Mouse (Mus musculus): Measurements from ENCODE around the gene Rnf151. TPM values are rescaled to one million over a fixed set of nuclear protein-coding genes. Genes with fewer than 3 reads are reported as not detected.

Gene Rnf151
- polyA plus RNA-seq, 1 experiment from 2014 or later = 0.22 TPM

- Histone ChIP-seq H3K4me3 (no peak overlapping the region), H3K36me3 (peaks cover 36% of the 10 kb centered on the region), H3K4me1 (replicated peaks) (peaks cover 12% of the 10 kb centered on the region), H3K27me3 (ENCODE audit: insufficient read depth, poor library complexity, severe bottlenecking) (no peaks in the 10 kb centered on the region), H3K9me3 (no peaks in the 10 kb centered on the region), H3K27ac (no peak overlapping the region)
- WGBS = 74% methylated on average over 6 of the region's 6 CpGs
- DNase-seq (ENCODE audit: low spot score) = no peak
These were observed 2.3 kb downstream of the Rnf151 start for GRCm38 (mm10) chr17:24715556-24715955.

GRCm38 (mm10) chr17:24708646-24709045 lies 9.2 kb downstream of the Rnf151 start:
- H3K27me3 ChIP-seq (ENCODE audit: insufficient read depth, poor library complexity, severe bottlenecking) = no peaks in the 10 kb centered on the region
- 43% methylated on average over 2 of the region's 2 CpGs for WGBS
- H3K4me3 ChIP-seq = peak overlapping the region; percentile 93; the same call in 1 of the 2 replicates
- no peak for DNase-seq (ENCODE audit: low spot score)
- peaks cover 21% of the 10 kb centered on the region for H3K36me3 ChIP-seq
- H3K4me1 ChIP-seq (replicated peaks) = peaks cover 16% of the 10 kb centered on the region
- H3K27ac ChIP-seq = no peak overlapping the region
- H3K9me3 ChIP-seq = no peaks in the 10 kb centered on the region

DNA sequence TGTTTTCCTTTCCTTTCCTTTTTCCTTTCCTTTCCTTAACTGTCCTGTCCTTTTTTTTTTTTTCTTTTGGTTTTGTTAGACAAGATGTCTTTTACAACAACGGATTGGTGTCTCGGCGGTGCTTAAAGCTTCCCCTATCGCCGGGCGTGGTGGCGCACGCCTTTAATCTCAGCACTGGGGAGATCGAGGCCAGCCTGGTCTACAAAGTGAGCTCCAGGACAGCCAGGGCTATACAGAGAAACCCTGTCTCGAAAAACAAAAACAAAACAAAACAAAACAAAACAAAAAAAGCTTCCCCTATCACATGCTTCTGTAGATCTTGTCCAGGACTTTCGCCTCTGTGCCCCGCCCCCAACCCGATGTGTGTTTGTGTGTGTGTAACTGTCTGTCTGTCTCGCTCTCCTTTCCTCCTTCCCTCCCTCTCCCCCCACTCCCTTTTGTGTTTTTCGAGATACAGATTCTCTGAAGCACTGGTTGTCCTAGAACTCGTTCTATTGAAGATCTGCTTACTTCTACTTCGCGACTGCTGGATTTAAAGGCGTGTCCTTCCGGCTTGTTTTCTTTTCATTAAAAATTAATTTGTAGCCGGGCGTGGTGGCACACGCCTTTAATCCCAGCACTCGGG lies 9.9 kb downstream of the Rnf151 start:
- peak; percentile 34 for DNase-seq (ENCODE audit: low spot score)
- Histone ChIP-seq H3K36me3 (peaks cover 28% of the 10 kb centered on the region), H3K9me3 (no peaks in the 10 kb centered on the region), H3K27ac (peak overlapping the region; percentile 90), H3K27me3 (ENCODE audit: insufficient read depth, poor library complexity, severe bottlenecking) (no peaks in the 10 kb centered on the region), H3K4me3 (peak overlapping the region; percentile 93), H3K4me1 (replicated peaks) (peaks cover 16% of the 10 kb centered on the region)
- 9% methylated on average over 24 of the region's 24 CpGs for WGBS

GRCm38 (mm10) chr17:24706982-24707800 lies 10.7 kb downstream of the Rnf151 start, which contains the start of gene Tbl3:
Gene Tbl3, minus strand, starts transcription at chr17:24707660.
- H3K4me1 ChIP-seq (replicated peaks) = peaks cover 16% of the 10 kb centered on the region
- H3K36me3 ChIP-seq = peaks cover 36% of the 10 kb centered on the region
- 4% methylated on average over 32 of the region's 32 CpGs for WGBS
- peak within 1 kb of the TSS; percentile 93 for H3K4me3 ChIP-seq
- H3K27ac ChIP-seq = peak within 1 kb of the TSS; percentile 90
- no peaks in the 10 kb centered on the region for H3K9me3 ChIP-seq
- peak; percentile 95 for DNase-seq (ENCODE audit: low spot score)
- H3K27me3 ChIP-seq (ENCODE audit: insufficient read depth, poor library complexity, severe bottlenecking) = no peaks in the 10 kb centered on the region

- Histone ChIP-seq H3K27ac (no peak overlapping the region), H3K4me1 (replicated peaks) (peaks cover 16% of the 10 kb centered on the region), H3K9me3 (no peaks in the 10 kb centered on the region), H3K27me3 (ENCODE audit: insufficient read depth, poor library complexity, severe bottlenecking) (no peaks in the 10 kb centered on the region), H3K4me3 (peak overlapping the region; percentile 93), H3K36me3 (peaks cover 49% of the 10 kb centered on the region)
- no peak for DNase-seq (ENCODE audit: low spot score)
- 92% methylated on average over 3 of the region's 3 CpGs for WGBS
These were observed 12.0 kb downstream of the Rnf151 start for GRCm38 (mm10) chr17:24705821-24706220.

- Histone ChIP-seq H3K4me3 (no peak overlapping the region), H3K4me1 (replicated peaks) (peaks cover 30% of the 10 kb centered on the region), H3K36me3 (peaks cover 65% of the 10 kb centered on the region), H3K27ac (no peak overlapping the region), H3K27me3 (ENCODE audit: insufficient read depth, poor library complexity, severe bottlenecking) (no peaks in the 10 kb centered on the region), H3K9me3 (no peaks in the 10 kb centered on the region)
- WGBS = 94% methylated on average over 9 of the region's 9 CpGs
- no peak for DNase-seq (ENCODE audit: low spot score)
These were observed 16.6 kb downstream of the Rnf151 start for GRCm38 (mm10) chr17:24701251-24701650.

DNA sequence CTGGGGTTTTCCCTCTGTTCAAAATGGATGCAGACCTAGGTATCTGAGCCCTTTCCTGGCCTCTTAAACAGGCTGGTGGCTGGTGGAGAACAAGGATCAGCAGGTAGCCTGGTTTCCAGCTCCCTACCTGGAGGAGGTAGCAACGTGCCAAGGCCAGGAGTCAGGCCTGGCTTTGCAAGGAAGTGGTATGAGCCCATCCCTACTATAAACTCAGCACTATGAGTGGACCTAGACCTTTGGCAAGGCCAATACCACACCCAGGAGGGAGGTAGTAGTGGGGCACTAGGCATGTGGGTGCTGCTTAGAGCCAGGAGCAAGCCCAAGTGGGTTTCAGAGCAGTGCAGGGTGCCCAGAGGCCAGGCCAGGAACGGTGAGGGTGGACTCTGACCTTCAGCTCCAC lies 18.4 kb downstream of the Rnf151 start:
- no peak for DNase-seq (ENCODE audit: low spot score)

GRCm38 (mm10) chr17:24698715-24699114 lies 19.1 kb downstream of the Rnf151 start:
- Histone ChIP-seq H3K4me3 (peak overlapping the region; percentile 3; the same call in 1 of the 2 replicates), H3K27ac (peak overlapping the region; percentile 2; the same call in 1 of the 2 replicates), H3K27me3 (ENCODE audit: insufficient read depth, poor library complexity, severe bottlenecking) (no peaks in the 10 kb centered on the region), H3K36me3 (peaks cover 50% of the 10 kb centered on the region), H3K9me3 (no peaks in the 10 kb centered on the region), H3K4me1 (replicated peaks) (peaks cover 41% of the 10 kb centered on the region)
- 70% methylated on average over 9 of the region's 9 CpGs for WGBS
- DNase-seq (ENCODE audit: low spot score) = no peak

More for the DNA sequence above, 18.4 kb downstream of the Rnf151 start:
- H3K27me3 ChIP-seq (ENCODE audit: insufficient read depth, poor library complexity, severe bottlenecking) = no peaks in the 10 kb centered on the region
- H3K27ac ChIP-seq = no peak overlapping the region
- peaks cover 37% of the 10 kb centered on the region for H3K4me1 ChIP-seq (replicated peaks)
- no peak overlapping the region for H3K4me3 ChIP-seq
- WGBS = 81% methylated on average over 2 of the region's 2 CpGs
- H3K9me3 ChIP-seq = no peaks in the 10 kb centered on the region
- peaks cover 52% of the 10 kb centered on the region for H3K36me3 ChIP-seq

- Histone ChIP-seq H3K27ac (peak overlapping the region; percentile 2; the same call in 1 of the 2 replicates), H3K4me3 (peak overlapping the region; percentile 3; the same call in 1 of the 2 replicates), H3K4me1 (replicated peaks) (peaks cover 41% of the 10 kb centered on the region), H3K36me3 (peaks cover 49% of the 10 kb centered on the region), H3K9me3 (no peaks in the 10 kb centered on the region), H3K27me3 (ENCODE audit: insufficient read depth, poor library complexity, severe bottlenecking) (no peaks in the 10 kb centered on the region)
- 19% methylated on average over 5 of the region's 5 CpGs for WGBS
- DNase-seq (ENCODE audit: low spot score) = no peak
These were observed 19.9 kb downstream of the Rnf151 start for GRCm38 (mm10) chr17:24697985-24698384.

GRCm38 (mm10) chr17:24696011-24696697 lies 21.7 kb downstream of the Rnf151 start, which contains the start of the genes Gfer and Noxo1:
Gene Gfer, minus strand, starts transcription at chr17:24696156.
Gene Noxo1, plus strand, starts transcription at chr17:24696234.
- H3K4me1 ChIP-seq (replicated peaks) = peaks cover 41% of the 10 kb centered on the region
- WGBS = under 1% methylated on average over 76 of the region's 76 CpGs
- peak within 1 kb of the TSS; percentile 86 for H3K4me3 ChIP-seq
- peak within 1 kb of the TSS; percentile 94 for H3K27ac ChIP-seq
- peaks cover 15% of the 10 kb centered on the region for H3K27me3 ChIP-seq (ENCODE audit: insufficient read depth, poor library complexity, severe bottlenecking)
- H3K9me3 ChIP-seq = no peaks in the 10 kb centered on the region
- peak; percentile 89 for DNase-seq (ENCODE audit: low spot score)
- peaks cover 42% of the 10 kb centered on the region for H3K36me3 ChIP-seq

DNA sequence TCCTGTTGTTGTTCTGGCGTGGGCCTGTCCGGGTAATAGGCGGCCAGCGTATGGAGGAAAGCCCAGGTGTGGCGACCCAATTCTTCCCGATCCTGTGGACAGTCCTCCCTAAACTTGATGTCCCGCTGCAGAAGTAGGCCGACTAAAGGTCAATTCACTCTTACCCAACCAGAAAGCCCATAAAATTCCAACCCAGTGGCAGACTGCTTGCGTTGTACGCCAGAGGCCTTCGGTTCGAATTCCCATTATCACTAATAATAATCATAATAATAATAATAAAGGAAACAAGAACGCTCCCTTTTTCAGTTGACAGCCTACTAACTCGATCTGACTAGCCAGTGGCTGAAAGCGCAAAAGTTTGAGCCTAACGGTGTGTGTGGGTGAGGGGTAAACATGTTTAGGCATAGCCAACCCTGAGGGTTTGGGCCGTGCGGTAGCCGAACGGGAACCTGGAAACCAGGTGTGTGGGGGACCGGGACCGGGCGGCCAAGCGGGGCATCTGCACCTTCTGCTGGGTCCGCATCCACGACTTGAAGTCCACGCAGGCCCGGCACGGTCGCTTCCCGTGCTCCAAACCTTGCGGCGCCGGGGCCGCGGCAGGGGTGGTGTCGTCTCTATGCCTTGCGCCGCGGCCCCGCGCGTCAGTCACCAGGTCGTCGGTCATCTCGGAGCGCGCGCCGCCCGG lies 22.4 kb downstream of the Rnf151 start:
- peak overlapping the region; percentile 86 for H3K4me3 ChIP-seq
- peak overlapping the region; percentile 94 for H3K27ac ChIP-seq
- no peaks in the 10 kb centered on the region for H3K9me3 ChIP-seq
- H3K4me1 ChIP-seq (replicated peaks) = peaks cover 41% of the 10 kb centered on the region
- DNase-seq (ENCODE audit: low spot score) = no peak
- peaks cover 22% of the 10 kb centered on the region for H3K27me3 ChIP-seq (ENCODE audit: insufficient read depth, poor library complexity, severe bottlenecking)
- H3K36me3 ChIP-seq = peaks cover 35% of the 10 kb centered on the region
- WGBS = 8% methylated on average over 51 of the region's 51 CpGs

GRCm38 (mm10) chr17:24692385-24692784 lies 25.5 kb downstream of the Rnf151 start:
- whole genome bisulfite sequencing = 87% methylated on average over 5 of the region's 5 CpGs
- Histone ChIP-seq H3K36me3 (peaks cover 23% of the 10 kb centered on the region), H3K27me3 (ENCODE audit: insufficient read depth, poor library complexity, severe bottlenecking) (peaks cover 53% of the 10 kb centered on the region), H3K4me3 (no peak overlapping the region), H3K27ac (no peak overlapping the region), H3K9me3 (no peaks in the 10 kb centered on the region), H3K4me1 (replicated peaks) (peaks cover 43% of the 10 kb centered on the region)
- DNase-seq (ENCODE audit: low spot score) = no peak
